Mouse (Mus musculus) CH12.LX (cell line): Measurements from ENCODE around the gene Tmppe.

Experiments used
- BHLHE40 ChIP-seq: IDR thresholded peaks from 2 replicates; pipeline ENCODE4 v1.6.1; 2011; ENCODE audit warnings: mild to moderate bottlenecking, low read depth, low read length, improper control_type of control experiment
- CHD2 ChIP-seq: IDR thresholded peaks from 2 replicates; pipeline ENCODE4 v1.6.1; 2011; ENCODE audit warnings: low read length, improper control_type of control experiment
- CTCF ChIP-seq, 2 experiments: IDR thresholded peaks in 1 of 2; conservative IDR thresholded peaks in 1 of 2; 2 replicates each; pipeline ENCODE4 v1.5.1; 2011 to 2012; ENCODE audit warnings: low read depth in 2 of 2, low read length in 2 of 2, improper control_type of control experiment in 1 of 2, inconsistent platforms in 1 of 2, mild to moderate bottlenecking in 1 of 2, moderate library complexity in 1 of 2
- E2F4 ChIP-seq: IDR thresholded peaks from 2 replicates; pipeline ENCODE4 v1.6.1; 2011; ENCODE audit warnings: low read depth, low read length, improper control_type of control experiment; ENCODE audit not compliant: insufficient replicate concordance
- EP300 ChIP-seq: IDR thresholded peaks from 2 replicates; pipeline ENCODE4 v1.6.1; 2011; ENCODE audit warnings: low read length, improper control_type of control experiment
- JUND ChIP-seq: conservative IDR thresholded peaks from 2 replicates; pipeline ENCODE4 v1.6.1; 2011; ENCODE audit warnings: low read depth, low read length, improper control_type of control experiment
- MAFK ChIP-seq: IDR thresholded peaks from 2 replicates; pipeline ENCODE4 v1.6.1; 2011; ENCODE audit warnings: low read length, improper control_type of control experiment; ENCODE audit not compliant: insufficient replicate concordance
- PAX5 ChIP-seq: IDR thresholded peaks from 2 replicates; pipeline ENCODE4 v1.6.1; 2012; ENCODE audit warnings: low read length, inconsistent platforms, mixed read lengths
- POLR2A ChIP-seq: IDR thresholded peaks from 2 replicates; pipeline ENCODE4 v1.6.1; 2011; ENCODE audit warnings: low read depth, mild to moderate bottlenecking, improper control_type of control experiment, low read length
- SIN3A ChIP-seq: IDR thresholded peaks from 2 replicates; pipeline ENCODE4 v1.6.1; 2012; ENCODE audit warnings: low read length, improper control_type of control experiment, inconsistent platforms
- TCF12 ChIP-seq: IDR thresholded peaks from 2 replicates; pipeline ENCODE4 v1.6.1; 2014; ENCODE audit warnings: low read depth, mild to moderate bottlenecking, inconsistent platforms, low read length, improper control_type of control experiment
- USF1 ChIP-seq: IDR thresholded peaks from 2 replicates; pipeline ENCODE4 v1.6.1; 2014; ENCODE audit warnings: low read depth, mild to moderate bottlenecking, inconsistent platforms, low read length, improper control_type of control experiment
- USF2 ChIP-seq: conservative IDR thresholded peaks from 2 replicates; pipeline ENCODE4 v1.6.1; 2011; ENCODE audit warnings: low read depth, low read length, improper control_type of control experiment
- ZMIZ1 ChIP-seq: IDR thresholded peaks from 2 replicates; pipeline ENCODE4 v1.6.1; 2012; ENCODE audit warnings: low read depth, mild to moderate bottlenecking, inconsistent platforms, low read length, improper control_type of control experiment

- no peak for TF ChIP-seq USF1
- TF ChIP-seq SIN3A, result no peak
- no peak for TF ChIP-seq PAX5
- TF ChIP-seq JUND, result no peak
- no peak for TF ChIP-seq MAFK
- no peak for TF ChIP-seq CTCF (conservative IDR thresholded peaks at IDR 0.05 in 1 of 2, IDR thresholded peaks at IDR 0.05 in 1 of 2; ENCODE audit: low read depth in 2 of 2, low read length in 2 of 2)
- TF ChIP-seq EP300, result no peak
- no peak for TF ChIP-seq USF2
- no peak for TF ChIP-seq ZMIZ1
- no peak for TF ChIP-seq CHD2
- TF ChIP-seq E2F4, result no peak
- TF ChIP-seq POLR2A, result no peak
- no peak for TF ChIP-seq BHLHE40
- no peak for TF ChIP-seq TCF12
Measured at GRCm38 (mm10) chr9:114385160-114385559, 15.7 kb upstream of the Tmppe start.
